Comparison of ENCODE assay signal across 8 mouse cellular contexts in genomic region chr11:117598610-117599009, GRCm38 (mm10). TPM values are rescaled to one million over a fixed set of nuclear protein-coding genes. Genes with fewer than 3 reads are reported as not detected.
DNase-seq lines count a peak whose midpoint lies in the region; ATAC-seq and TF ChIP-seq lines count a peak whose summit lies in the region.

No protein-coding gene starts in this region.

- peak overlapping the region; percentile 26 for H3K4me3 ChIP-seq in kidney, embryonic 14.5 days (ENCODE audit: low read length)
- 0 out of 2 replicates have a peak overlapping the region, but pooled peaks have one; percentile 5 for H3K4me3 ChIP-seq in forebrain, embryonic 12.5 days (replicated peaks)
- peak overlapping the region; percentile 33 for H3K4me3 ChIP-seq in limb, embryonic 14.5 days (replicated peaks; ENCODE audit: low read length)

- no peak overlapping the region for H3K9ac ChIP-seq in kidney, embryonic 14.5 days (ENCODE audit: low read depth, low read length)
- no peak overlapping the region for H3K9ac ChIP-seq in forebrain, embryonic 12.5 days
- peak overlapping the region; percentile 46 for H3K9ac ChIP-seq in limb, embryonic 14.5 days (ENCODE audit: low read depth, low read length, severe bottlenecking)

- H3K4me2 ChIP-seq in kidney, embryonic 14.5 days (replicated peaks; ENCODE audit: low read depth, low read length): peak overlapping the region; percentile 43
- peak overlapping the region; percentile 32 for H3K4me2 ChIP-seq in forebrain, embryonic 12.5 days
- peak overlapping the region; percentile 57 for H3K4me2 ChIP-seq in limb, embryonic 14.5 days (replicated peaks; ENCODE audit: low read depth, low read length, severe bottlenecking)

- no peaks in the 10 kb centered on the region for H3K9me3 ChIP-seq in kidney, embryonic 14.5 days (ENCODE audit: control insufficient read depth, low read length)
- H3K9me3 ChIP-seq in forebrain, embryonic 12.5 days: no peaks in the 10 kb centered on the region
- no peaks in the 10 kb centered on the region for H3K9me3 ChIP-seq in limb, embryonic 14.5 days (ENCODE audit: control insufficient read depth, low read length)

- H3K27ac ChIP-seq in kidney, embryonic 14.5 days (ENCODE audit: low read depth, low read length): no peak overlapping the region
- H3K27ac ChIP-seq in forebrain, embryonic 12.5 days: peak overlapping the region; percentile 63
- no peak overlapping the region for H3K27ac ChIP-seq in limb, embryonic 14.5 days (replicated peaks; ENCODE audit: low read depth, low read length)

- peaks cover 51% of the 10 kb centered on the region for H3K27me3 ChIP-seq in kidney, embryonic 14.5 days (ENCODE audit: control insufficient read depth, insufficient read depth, low read length)
- H3K27me3 ChIP-seq in forebrain, embryonic 12.5 days: peaks cover 61% of the 10 kb centered on the region
- 0 out of 2 replicates have a peak, but pooled peaks cover 3% of the 10 kb centered on the region for H3K27me3 ChIP-seq in limb, embryonic 14.5 days (ENCODE audit: control insufficient read depth, insufficient read depth, low read length)

- 3% methylated on average over 9 of the region's 9 CpGs for WGBS in kidney, embryonic 14.5 days
- 13% methylated on average over 9 of the region's 9 CpGs for WGBS in forebrain, embryonic 12.5 days
- 5% methylated on average over 9 of the region's 9 CpGs for WGBS in limb, embryonic 14.5 days

- peaks cover 21% of the 10 kb centered on the region for H3K4me1 ChIP-seq in kidney, embryonic 14.5 days (ENCODE audit: control insufficient read depth, insufficient read depth, low read length)
- H3K4me1 ChIP-seq in forebrain, embryonic 12.5 days: peaks cover 46% of the 10 kb centered on the region
- peaks cover 22% of the 10 kb centered on the region for H3K4me1 ChIP-seq in limb, embryonic 14.5 days (ENCODE audit: control insufficient read depth, insufficient read depth, low read length)

- TF ChIP-seq POLR2A in limb, embryonic 14.5 days (IDR thresholded peaks at IDR 0.05; ENCODE audit: borderline replicate concordance, extremely low read depth, insufficient read depth, insufficient read length): no peak

- DNase-seq in kidney, postnatal 4 days: no peak
- peak; percentile 40 for DNase-seq in MN1 (ENCODE audit: low spot score)
- no peak for DNase-seq in limb, embryonic 14.5 days (ENCODE audit: low spot score)
- DNase-seq in natural killer cell, adult 2 months (ENCODE audit: low spot score in 2 of 2): peak; percentile 28 to 32
- no peak for DNase-seq in urinary bladder, postnatal 14 days (ENCODE audit: low spot score)
- DNase-seq in layer of hippocampus, postnatal 36 days: no peak

- no peak for ATAC-seq in kidney, embryonic 14.5 days (ENCODE audit: low FRiP score, low TSS enrichment)
- ATAC-seq in forebrain, embryonic 12.5 days (ENCODE audit: low FRiP score): peak; percentile 10; the same call in 1 of the 2 replicates
- ATAC-seq in limb, embryonic 14.5 days (ENCODE audit: low FRiP score, low read depth): no peak

- H3K36me3 ChIP-seq in kidney, embryonic 14.5 days (ENCODE audit: control insufficient read depth, insufficient read depth, low read length): no peaks in the 10 kb centered on the region
- H3K36me3 ChIP-seq in forebrain, embryonic 12.5 days (replicated peaks): no peaks in the 10 kb centered on the region
- no peaks in the 10 kb centered on the region for H3K36me3 ChIP-seq in limb, embryonic 14.5 days (ENCODE audit: control insufficient read depth, insufficient read depth, low read length)

RNA-seq across cellular contexts. Expression of gene Tnrc6c, which starts 55.5 kb away (rescaled TPM):
- 11.5 and 13.2 TPM in 2 replicates for polyA plus RNA-seq in kidney, embryonic 14.5 days (2014; fragmentation: Nextera tagmentation; extraction: Ambion mirVana)
- polyA plus RNA-seq in forebrain, embryonic 12.5 days (2016; fragmentation: Nextera tagmentation; extraction: Ambion mirVana): 23.7 and 25.0 TPM in 2 replicates
- polyA plus RNA-seq in limb, embryonic 14.5 days (2012; rRNA removed): 34.7 and 43.7 TPM in 2 replicates
- polyA plus RNA-seq in limb, embryonic 14.5 days (2014; fragmentation: Nextera tagmentation; extraction: Ambion mirVana): 18.1 and 21.1 TPM in 2 replicates
- total RNA-seq in layer of hippocampus, postnatal 36 days (2021): 10 to 100 TPM; 67.5 to 75.6 TPM

Comparison
In these comparisons a context has a peak if more than half of its experiments do, and no peak if none do; other contexts are left out.
1. DNase-seq: peak in MN1 (single experiment) and natural killer cell, adult 2 months (2 of 2); none in kidney, postnatal 4 days (0 of 2), limb, embryonic 14.5 days (single experiment), urinary bladder, postnatal 14 days (single experiment) and layer of hippocampus, postnatal 36 days (0 of 2).
2. Peak in every context shown above with its lines, with median percentiles within 50 percentile points of each other: H3K4me2 ChIP-seq and H3K4me3 ChIP-seq.